Mouse (Mus musculus) liver, adult 2 months (tissue): Measurements from ENCODE around the gene Phf21a.

Source experiments
- CTCF ChIP-seq: fragments of 200-500 bp; IDR thresholded peaks from 2 replicates; pipeline ENCODE4 v1.5.1; 2011; ENCODE audit warnings: low read depth, low read length, control low read depth
- POLR2A ChIP-seq: fragments of 200-500 bp; IDR thresholded peaks from 2 replicates; pipeline ENCODE4 v1.6.1; 2011; ENCODE audit warnings: low read length, control low read depth; ENCODE audit not compliant: insufficient read depth; ENCODE audit errors: extremely low read depth

GRCm38 (mm10) chr2:92176292-92176691 is 83.4 kb downstream of the Phf21a start:
- TF ChIP-seq CTCF (no peak), POLR2A (no peak)
